Mouse (Mus musculus): ENCODE data around the gene Ilf2.

GRCm38 (mm10) chr3:90514691-90515090 is 38.8 kb downstream of the Ilf2 start:
- TF ChIP-seq CTCF (IDR thresholded peaks at IDR 0.05; ENCODE audit: borderline replicate concordance, insufficient read depth, low read depth, low read length): no peak
- TF ChIP-seq POLR2A (IDR thresholded peaks at IDR 0.05; ENCODE audit: borderline replicate concordance, insufficient read depth, low read length): no peak
